Mouse (Mus musculus): ENCODE measurements around the gene Krt12. TPM values are rescaled to one million over a fixed set of nuclear protein-coding genes. Genes with fewer than 3 reads are reported as not detected.

Gene Krt12
- total and polyA plus RNA-seq, 2 experiments = not detected

DNA sequence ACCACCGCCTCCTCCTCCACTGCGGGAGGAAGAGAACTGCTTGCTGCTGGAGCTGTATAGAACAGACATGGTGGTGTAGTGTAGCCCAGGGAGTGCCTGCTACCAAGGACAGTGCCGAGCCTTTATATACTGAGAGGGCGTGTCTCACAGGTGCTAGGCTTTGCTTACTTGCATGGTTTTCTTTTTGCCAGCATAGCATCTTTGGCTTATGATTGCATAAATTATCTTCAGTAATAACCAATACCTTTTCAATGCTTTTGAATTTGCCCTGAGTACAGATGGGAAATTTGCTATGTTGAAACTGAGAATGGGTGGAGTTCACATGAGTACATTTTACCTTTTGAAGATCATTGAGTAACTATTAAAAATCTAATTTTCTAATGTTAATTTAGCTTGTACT is 32.8 kb downstream of the Krt12 start, which contains the start of gene Krt10:
Krt10 (minus strand) TSS at position 101 of the 400 bp plus-strand sequence.
- no peaks in the 10 kb centered on the region for H3K36me3 ChIP-seq (ENCODE audit: control insufficient read depth, insufficient read depth, low read length)
- no peaks in the 10 kb centered on the region for H3K79me2 ChIP-seq (ENCODE audit: control insufficient read depth, insufficient read depth, low read length)
- peaks cover 2% of the 10 kb centered on the region; the same call in 1 of the 2 replicates for H3K4me1 ChIP-seq (ENCODE audit: control insufficient read depth, insufficient read depth, low read length)
- H3K4me3 ChIP-seq (ENCODE audit: insufficient read depth, low read depth, low read length) = no peak within 1 kb of the TSS
- H3K27me3 ChIP-seq (ENCODE audit: control insufficient read depth, insufficient read depth, low read length) = no peaks in the 10 kb centered on the region
- no peak for TF ChIP-seq CTCF (IDR thresholded peaks at IDR 0.05; ENCODE audit: low read depth, low read length)
- TF ChIP-seq POLR2A (IDR thresholded peaks at IDR 0.05; ENCODE audit: extremely low read depth, insufficient read depth, low read length) = no peak
- DNase-seq (ENCODE audit: extremely low read depth, low read depth, low spot score) = no peak
- H3K27ac ChIP-seq (replicated peaks; ENCODE audit: insufficient read depth, low read depth, low read length) = no peak within 1 kb of the TSS
- 90% methylated on average over 4 of the region's 4 CpGs for WGBS
- no peak within 1 kb of the TSS for H3K9ac ChIP-seq (ENCODE audit: low read depth, low read length)

DNA sequence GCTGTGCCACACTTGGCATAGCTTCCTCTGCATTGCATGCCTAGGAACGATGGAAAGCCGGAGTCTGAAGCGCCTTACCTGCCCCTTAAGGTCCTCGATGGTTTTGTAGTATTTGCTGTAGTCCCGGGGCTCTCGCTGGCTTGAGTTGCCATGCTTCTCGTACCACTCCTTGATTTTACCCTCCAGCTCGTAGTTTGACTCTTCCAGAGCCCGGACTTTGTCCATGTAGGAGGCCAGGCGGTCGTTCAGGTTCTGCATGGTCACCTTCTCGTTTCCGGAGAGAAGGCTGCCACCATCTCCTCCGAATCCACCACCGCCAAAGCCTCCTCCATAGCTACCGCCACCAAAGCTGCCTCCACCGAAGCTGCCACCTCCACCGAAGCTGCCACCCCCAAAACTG is 33.4 kb downstream of the Krt12 start:
- Histone ChIP-seq H3K79me2 (ENCODE audit: control insufficient read depth, insufficient read depth, low read length) (no peaks in the 10 kb centered on the region), H3K9ac (ENCODE audit: low read depth, low read length) (no peak overlapping the region), H3K4me3 (ENCODE audit: insufficient read depth, low read depth, low read length) (no peak overlapping the region), H3K27ac (replicated peaks; ENCODE audit: insufficient read depth, low read depth, low read length) (no peak overlapping the region), H3K4me1 (ENCODE audit: control insufficient read depth, insufficient read depth, low read length) (peaks cover 2% of the 10 kb centered on the region; the same call in 1 of the 2 replicates), H3K27me3 (ENCODE audit: control insufficient read depth, insufficient read depth, low read length) (no peaks in the 10 kb centered on the region), H3K36me3 (ENCODE audit: control insufficient read depth, insufficient read depth, low read length) (no peaks in the 10 kb centered on the region)
- 91% methylated on average over 18 of the region's 18 CpGs for WGBS
- no peak for DNase-seq (ENCODE audit: extremely low read depth, low read depth, low spot score)
- TF ChIP-seq CTCF (IDR thresholded peaks at IDR 0.05; ENCODE audit: low read depth, low read length) (no peak), POLR2A (IDR thresholded peaks at IDR 0.05; ENCODE audit: extremely low read depth, insufficient read depth, low read length) (no peak)

- Histone ChIP-seq H3K27ac (replicated peaks; ENCODE audit: insufficient read depth, low read depth, low read length) (peak overlapping the region; percentile 55), H3K27me3 (ENCODE audit: control insufficient read depth, insufficient read depth, low read length) (no peaks in the 10 kb centered on the region), H3K79me2 (ENCODE audit: control insufficient read depth, insufficient read depth, low read length) (no peaks in the 10 kb centered on the region), H3K4me1 (ENCODE audit: control insufficient read depth, insufficient read depth, low read length) (peaks cover 2% of the 10 kb centered on the region; the same call in 1 of the 2 replicates), H3K36me3 (ENCODE audit: control insufficient read depth, insufficient read depth, low read length) (no peaks in the 10 kb centered on the region), H3K9ac (ENCODE audit: low read depth, low read length) (peak overlapping the region; percentile 65), H3K4me3 (ENCODE audit: insufficient read depth, low read depth, low read length) (peak overlapping the region; percentile 63)
- TF ChIP-seq CTCF (IDR thresholded peaks at IDR 0.05; ENCODE audit: low read depth, low read length) (no peak), POLR2A (IDR thresholded peaks at IDR 0.05; ENCODE audit: extremely low read depth, insufficient read depth, low read length) (peak; percentile 65; the same call in 1 of the 2 replicates)
- WGBS = 1% methylated on average over 70 of the region's 71 CpGs
- DNase-seq (ENCODE audit: extremely low read depth, low read depth, low spot score) = peak; percentile 79
These were observed 36.0 kb downstream of the Krt12 start for GRCm38 (mm10) chr11:99385813-99386721.

- no peaks in the 10 kb centered on the region for H3K36me3 ChIP-seq (ENCODE audit: control insufficient read depth, insufficient read depth, low read length)
- WGBS = 7% methylated on average over 5 of the region's 5 CpGs
- DNase-seq (ENCODE audit: extremely low read depth, low read depth, low spot score) = peak; percentile 50
- H3K4me1 ChIP-seq (ENCODE audit: control insufficient read depth, insufficient read depth, low read length) = no peaks in the 10 kb centered on the region
- H3K79me2 ChIP-seq (ENCODE audit: control insufficient read depth, insufficient read depth, low read length) = no peaks in the 10 kb centered on the region
- no peak overlapping the region for H3K27ac ChIP-seq (replicated peaks; ENCODE audit: insufficient read depth, low read depth, low read length)
- TF ChIP-seq CTCF (IDR thresholded peaks at IDR 0.05; ENCODE audit: low read depth, low read length) (peak; percentile 91), POLR2A (IDR thresholded peaks at IDR 0.05; ENCODE audit: extremely low read depth, insufficient read depth, low read length) (no peak)
- no peak overlapping the region for H3K9ac ChIP-seq (ENCODE audit: low read depth, low read length)
- no peak overlapping the region for H3K4me3 ChIP-seq (ENCODE audit: insufficient read depth, low read depth, low read length)
- 0 out of 2 replicates have a peak, but pooled peaks cover 2% of the 10 kb centered on the region for H3K27me3 ChIP-seq (ENCODE audit: control insufficient read depth, insufficient read depth, low read length)
These were observed 42.5 kb downstream of the Krt12 start for GRCm38 (mm10) chr11:99379568-99379967.

DNA sequence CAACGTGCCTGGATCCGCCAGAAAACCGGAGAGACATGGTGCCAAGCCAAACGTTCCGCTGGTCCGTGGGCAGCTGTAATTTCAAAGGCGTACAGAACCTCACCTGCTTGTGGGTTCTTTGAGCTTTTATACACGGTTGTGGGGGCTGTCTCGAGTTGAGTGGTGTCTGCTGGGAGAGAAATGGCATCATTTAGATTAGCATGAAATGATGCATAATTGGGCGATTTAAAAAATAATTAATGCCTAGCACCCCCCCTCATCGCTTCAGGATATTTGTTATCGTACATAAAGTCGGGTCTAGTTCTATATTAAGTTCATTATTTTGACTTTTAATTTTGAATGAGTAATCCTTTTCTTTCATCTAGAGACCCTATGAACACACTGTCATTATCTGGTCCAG is 47.3 kb downstream of the Krt12 start, which contains the start of gene Krt28:
Krt28 (minus strand) TSS at position 101 of the 400 bp plus-strand sequence.
- H3K27me3 ChIP-seq (ENCODE audit: control insufficient read depth, insufficient read depth, low read length) = 0 out of 2 replicates have a peak, but pooled peaks cover 4% of the 10 kb centered on the region
- 83% methylated on average over 13 of the region's 13 CpGs for WGBS
- H3K27ac ChIP-seq (replicated peaks; ENCODE audit: insufficient read depth, low read depth, low read length) = no peak within 1 kb of the TSS
- no peak within 1 kb of the TSS for H3K4me3 ChIP-seq (ENCODE audit: insufficient read depth, low read depth, low read length)
- no peaks in the 10 kb centered on the region for H3K36me3 ChIP-seq (ENCODE audit: control insufficient read depth, insufficient read depth, low read length)
- TF ChIP-seq POLR2A (IDR thresholded peaks at IDR 0.05; ENCODE audit: extremely low read depth, insufficient read depth, low read length) = no peak
- no peak for TF ChIP-seq CTCF (IDR thresholded peaks at IDR 0.05; ENCODE audit: low read depth, low read length)
- H3K4me1 ChIP-seq (ENCODE audit: control insufficient read depth, insufficient read depth, low read length) = no peaks in the 10 kb centered on the region
- H3K79me2 ChIP-seq (ENCODE audit: control insufficient read depth, insufficient read depth, low read length) = no peaks in the 10 kb centered on the region
- no peak within 1 kb of the TSS for H3K9ac ChIP-seq (ENCODE audit: low read depth, low read length)
- no peak for DNase-seq (ENCODE audit: extremely low read depth, low read depth, low spot score)

All from liver, adult 2 months (tissue).